Mouse (Mus musculus): ENCODE data around the gene Vmn1r13. TPM values are rescaled to one million over a fixed set of nuclear protein-coding genes. Genes with fewer than 3 reads are reported as not detected.
"Not testable (repeated sequence)": the region's sequence is repeated elsewhere in the genome, so short reads cannot be mapped to it uniquely, and the experiment has no call there.

Vmn1r13 gene
- not detected in 2 replicates for polyA plus RNA-seq (2015; fragmentation: Nextera tagmentation; extraction: Ambion mirVana)

DNA sequence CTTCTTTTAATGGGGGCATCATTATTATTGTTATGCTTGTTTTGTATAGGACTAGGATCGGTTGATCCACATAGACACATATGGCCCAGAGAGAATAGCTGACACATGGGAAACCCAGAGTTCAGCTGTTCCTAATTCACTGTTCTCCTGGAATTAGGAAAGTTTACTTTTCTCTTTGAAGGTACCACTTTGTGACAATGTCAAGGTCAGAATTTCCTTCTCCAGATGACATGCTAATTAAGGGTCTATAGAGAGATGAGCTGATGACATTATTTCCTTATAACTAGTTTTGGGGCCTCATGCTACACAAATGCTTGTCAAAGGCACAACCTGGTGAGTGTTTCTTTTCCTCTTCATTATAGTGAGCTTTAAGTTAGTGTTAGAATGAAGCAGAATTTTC is at the start of gene Vmn1r13:
Gene Vmn1r13, plus strand, starts transcription at position 301 of the 400 bp plus-strand sequence.
- not testable (repeated sequence) for ATAC-seq (ENCODE audit: insufficient number of reproducible peaks, low FRiP score, low TSS enrichment, low read depth); H3K27me3 ChIP-seq; H3K4me2 ChIP-seq (replicated peaks); H3K4me3 ChIP-seq (replicated peaks); H3K4me1 ChIP-seq; H3K9me3 ChIP-seq (replicated peaks); H3K9ac ChIP-seq; H3K36me3 ChIP-seq; H3K27ac ChIP-seq (replicated peaks)
- WGBS: 69% methylated on average over 1 of the region's 1 CpGs

DNA sequence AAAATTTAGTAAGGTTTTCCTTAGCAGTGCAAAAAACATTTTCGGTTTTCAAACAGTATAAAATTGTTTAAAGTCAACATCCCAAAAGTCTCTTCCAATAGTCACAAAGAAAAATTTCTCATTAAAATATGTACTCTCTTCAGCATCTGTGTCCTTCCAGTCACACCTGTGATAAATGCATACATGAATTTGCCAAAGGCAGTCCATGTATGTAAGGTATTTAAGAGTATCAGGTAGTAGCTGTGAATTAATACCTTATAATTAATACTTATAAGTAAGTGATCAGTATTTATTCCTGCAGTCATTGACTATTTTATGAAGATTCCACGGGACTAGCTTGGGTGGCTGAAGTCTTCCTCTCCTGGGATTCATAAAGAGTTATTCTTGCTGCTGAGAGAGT is 46.5 kb upstream of the Vmn1r13 start, which contains the start of gene Vmn1r12:
Gene Vmn1r12, plus strand, starts transcription at position 301 of the 400 bp plus-strand sequence.
- no peaks in the 10 kb centered on the region for H3K36me3 ChIP-seq
- no peak within 1 kb of the TSS for H3K4me2 ChIP-seq (replicated peaks)
- no peak within 1 kb of the TSS for H3K27ac ChIP-seq (replicated peaks)
- no peak within 1 kb of the TSS for H3K9ac ChIP-seq
- no peaks in the 10 kb centered on the region for H3K4me1 ChIP-seq
- 79% methylated on average over 2 of the region's 2 CpGs for WGBS
- no peaks in the 10 kb centered on the region for H3K9me3 ChIP-seq (replicated peaks)
- no peak within 1 kb of the TSS for H3K4me3 ChIP-seq (replicated peaks)
- no peaks in the 10 kb centered on the region for H3K27me3 ChIP-seq
- ATAC-seq (ENCODE audit: insufficient number of reproducible peaks, low FRiP score, low TSS enrichment, low read depth): no peak

DNA sequence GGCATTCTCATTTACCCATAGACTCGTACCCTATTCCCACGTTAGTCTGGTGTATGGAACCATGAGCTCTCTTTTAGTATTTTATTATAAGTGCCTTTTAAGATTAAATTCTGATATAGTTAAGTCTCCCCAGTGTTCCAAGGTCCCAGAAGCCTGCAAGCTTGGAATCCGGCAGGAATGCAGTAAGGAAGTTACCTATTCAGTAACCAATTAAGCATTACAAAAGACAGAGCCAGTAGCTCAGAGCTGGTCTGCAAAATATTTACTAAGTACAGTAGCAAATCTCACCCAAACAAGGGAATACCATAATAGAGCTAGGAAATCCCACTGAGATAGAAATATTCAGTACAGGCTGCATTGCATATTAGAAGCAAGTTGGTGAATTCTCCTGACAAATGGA is 13.1 kb upstream of the Vmn1r13 start:
- H3K9ac ChIP-seq; H3K4me1 ChIP-seq; H3K36me3 ChIP-seq; H3K27ac ChIP-seq (replicated peaks); H3K4me2 ChIP-seq (replicated peaks); H3K4me3 ChIP-seq (replicated peaks); ATAC-seq (ENCODE audit: insufficient number of reproducible peaks, low FRiP score, low TSS enrichment, low read depth); H3K9me3 ChIP-seq (replicated peaks); H3K27me3 ChIP-seq: not testable (repeated sequence)
- WGBS: 48% methylated on average over 3 of the region's 3 CpGs

DNA sequence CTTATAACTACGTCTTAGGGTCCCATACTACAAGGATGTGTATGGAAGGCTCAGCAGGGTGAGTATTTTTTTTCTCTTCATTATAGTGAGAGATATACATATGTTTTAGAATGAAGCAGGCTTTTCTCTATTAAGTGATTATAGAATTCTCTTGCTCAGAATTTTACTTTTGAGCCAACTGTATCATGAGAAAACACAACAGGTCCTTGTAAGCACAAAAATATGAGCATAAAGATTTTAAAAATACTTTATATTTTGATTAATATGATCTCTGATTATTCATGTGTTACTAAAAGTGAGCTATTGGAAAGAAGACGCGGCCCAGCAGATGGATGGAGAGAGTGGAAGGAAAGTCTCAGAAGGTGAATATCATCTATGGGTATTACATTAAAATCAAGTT is 28.3 kb downstream of the Vmn1r13 start, which contains the start of gene Vmn1r14:
Gene Vmn1r14, plus strand, starts transcription at position 301 of the 400 bp plus-strand sequence.
- WGBS: 87% methylated on average over 3 of the region's 3 CpGs
- no peak within 1 kb of the TSS for H3K4me2 ChIP-seq (replicated peaks)
- H3K27me3 ChIP-seq: no peaks in the 10 kb centered on the region
- ATAC-seq (ENCODE audit: insufficient number of reproducible peaks, low FRiP score, low TSS enrichment, low read depth): no peak
- no peak within 1 kb of the TSS for H3K27ac ChIP-seq (replicated peaks)
- H3K36me3 ChIP-seq: no peaks in the 10 kb centered on the region
- no peak within 1 kb of the TSS for H3K9ac ChIP-seq
- H3K4me3 ChIP-seq (replicated peaks): no peak within 1 kb of the TSS
- no peaks in the 10 kb centered on the region for H3K9me3 ChIP-seq (replicated peaks)
- H3K4me1 ChIP-seq: no peaks in the 10 kb centered on the region

DNA sequence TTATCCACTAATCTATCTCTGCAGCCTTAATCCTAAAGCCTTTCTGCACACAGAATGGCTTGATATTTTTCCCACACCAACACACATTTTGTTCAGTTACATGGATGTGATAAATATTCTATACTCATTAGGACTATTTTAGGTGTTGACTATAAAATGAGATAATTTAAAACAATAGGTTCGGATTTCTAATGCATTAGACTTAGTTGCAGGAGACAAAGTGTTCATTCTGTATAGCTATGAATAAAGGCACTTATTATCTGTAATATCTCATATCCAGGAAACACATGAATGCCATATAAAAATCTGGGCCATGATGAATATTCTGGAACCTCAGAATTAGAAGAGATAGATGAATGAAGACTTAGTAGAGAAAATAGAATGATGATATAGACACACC is 54.6 kb downstream of the Vmn1r13 start, which contains the start of gene Vmn1r15:
Gene Vmn1r15, plus strand, starts transcription at position 301 of the 400 bp plus-strand sequence.
- no peak for ATAC-seq (ENCODE audit: insufficient number of reproducible peaks, low FRiP score, low TSS enrichment, low read depth)
- WGBS: 75% methylated on average over 1 of the region's 1 CpGs
- H3K4me1 ChIP-seq: no peaks in the 10 kb centered on the region
- H3K9me3 ChIP-seq (replicated peaks): no peaks in the 10 kb centered on the region
- no peaks in the 10 kb centered on the region for H3K36me3 ChIP-seq
- no peak within 1 kb of the TSS for H3K9ac ChIP-seq
- H3K4me2 ChIP-seq (replicated peaks): no peak within 1 kb of the TSS
- H3K27me3 ChIP-seq: no peaks in the 10 kb centered on the region
- no peak within 1 kb of the TSS for H3K4me3 ChIP-seq (replicated peaks)
- H3K27ac ChIP-seq (replicated peaks): no peak within 1 kb of the TSS

DNA sequence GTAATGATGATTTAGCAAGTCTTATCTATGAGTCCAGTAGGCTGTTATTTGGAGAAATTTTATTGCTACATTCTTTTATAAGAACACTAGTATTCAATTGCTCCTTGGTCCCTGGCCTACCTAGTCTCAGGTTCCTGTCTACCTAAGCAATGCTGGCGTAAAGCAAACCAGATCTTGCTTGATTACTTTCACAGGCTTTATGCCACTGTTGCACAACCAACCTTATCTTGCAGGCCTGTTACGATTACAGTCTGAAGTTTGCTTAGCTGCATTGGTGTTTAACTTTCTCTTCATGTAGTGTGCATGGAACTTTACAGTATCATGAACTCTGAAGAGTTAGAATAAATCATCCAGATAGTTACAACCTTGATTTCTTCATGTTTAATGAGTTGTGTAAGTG is 57.9 kb downstream of the Vmn1r13 start:
- Histone ChIP-seq H3K4me1 (no peaks in the 10 kb centered on the region), H3K9me3 (replicated peaks) (no peaks in the 10 kb centered on the region), H3K4me2 (replicated peaks) (no peak overlapping the region), H3K4me3 (replicated peaks) (no peak overlapping the region), H3K36me3 (no peaks in the 10 kb centered on the region), H3K27me3 (no peaks in the 10 kb centered on the region), H3K27ac (replicated peaks) (no peak overlapping the region), H3K9ac (no peak overlapping the region)
- ATAC-seq (ENCODE audit: insufficient number of reproducible peaks, low FRiP score, low TSS enrichment, low read depth): no peak
- WGBS: 87% methylated on average over 2 of the region's 2 CpGs

Other genes starting within 250 kb of the Vmn1r13 start
- gene Vmn1r5, start 233.0 kb upstream of the Vmn1r13 start, polyA plus RNA-seq (2015; fragmentation: Nextera tagmentation; extraction: Ambion mirVana): not detected in 2 replicates
- not detected in 2 replicates for gene Vmn1r6, start 206.0 kb upstream of the Vmn1r13 start, polyA plus RNA-seq (2015; fragmentation: Nextera tagmentation; extraction: Ambion mirVana)
- gene Vmn1r7, start 178.0 kb upstream of the Vmn1r13 start, polyA plus RNA-seq (2015; fragmentation: Nextera tagmentation; extraction: Ambion mirVana): not detected in 2 replicates
- not detected in 2 replicates for gene Vmn1r8, start 171.0 kb upstream of the Vmn1r13 start, polyA plus RNA-seq (2015; fragmentation: Nextera tagmentation; extraction: Ambion mirVana)
- not detected in 2 replicates for gene Vmn1r9, start 136.5 kb upstream of the Vmn1r13 start, polyA plus RNA-seq (2015; fragmentation: Nextera tagmentation; extraction: Ambion mirVana)
- not detected in 2 replicates for gene Vmn1r10, start 93.8 kb upstream of the Vmn1r13 start, polyA plus RNA-seq (2015; fragmentation: Nextera tagmentation; extraction: Ambion mirVana)
- gene Vmn1r11, start 69.8 kb upstream of the Vmn1r13 start, polyA plus RNA-seq (2015; fragmentation: Nextera tagmentation; extraction: Ambion mirVana): not detected in 2 replicates
- not detected in 2 replicates for gene Vmn1r12, start 46.4 kb upstream of the Vmn1r13 start, polyA plus RNA-seq (2015; fragmentation: Nextera tagmentation; extraction: Ambion mirVana)
- 0.12 TPM in 1 of 2 replicates, not detected in the other for gene Vmn1r14, start 28.4 kb downstream of the Vmn1r13 start, polyA plus RNA-seq (2015; fragmentation: Nextera tagmentation; extraction: Ambion mirVana)
- not detected in 2 replicates for gene Vmn1r15, start 54.7 kb downstream of the Vmn1r13 start, polyA plus RNA-seq (2015; fragmentation: Nextera tagmentation; extraction: Ambion mirVana)
- gene Vmn1r16, start 126.2 kb downstream of the Vmn1r13 start, polyA plus RNA-seq (2015; fragmentation: Nextera tagmentation; extraction: Ambion mirVana): not detected in 2 replicates
- not detected in 2 replicates for gene Vmn1r17, start 160.4 kb downstream of the Vmn1r13 start, polyA plus RNA-seq (2015; fragmentation: Nextera tagmentation; extraction: Ambion mirVana)
- gene Vmn1r18, start 192.5 kb downstream of the Vmn1r13 start, polyA plus RNA-seq (2015; fragmentation: Nextera tagmentation; extraction: Ambion mirVana): not detected in 2 replicates
- gene Vmn1r19, start 200.5 kb downstream of the Vmn1r13 start, polyA plus RNA-seq (2015; fragmentation: Nextera tagmentation; extraction: Ambion mirVana): not detected in 2 replicates
- 0.20 TPM in 1 of 2 replicates, not detected in the other for gene Vmn1r20, start 225.6 kb downstream of the Vmn1r13 start, polyA plus RNA-seq (2015; fragmentation: Nextera tagmentation; extraction: Ambion mirVana)

Measured in embryonic facial prominence, embryonic 15.5 days (tissue).